Mouse (Mus musculus) left cerebral cortex, postnatal 25 days (tissue): ENCODE data around the gene Rims4. TPM values are rescaled to one million over a fixed set of nuclear protein-coding genes. Genes with fewer than 3 reads are reported as not detected.

Source experiments
- DNase-seq, 2 experiments: peaks; one replicate each; pipeline ENCODE4 v3.0.0; 2022; ENCODE audit warnings: low spot score in 2 of 2, mixed read lengths in 1 of 2
- intact Hi-C: fragments of 180-260 bp; cut with DNase I; formaldehyde crosslinking; loops from one replicate; pipeline ENCODE4 v1.15.1; 2025
- total RNA-seq, 2 experiments: library from RNA; stranded (reverse); gene quantifications; 2 replicates each; pipeline ENCODE4 v1.2.3; 2021

Gene Rims4
- total RNA-seq, 2 experiments from 2014 or later: 93.7 to 115 TPM

- DNase-seq: no peak
- intact Hi-C loops: no loop called here
Measured at GRCm38 (mm10) chr2:163814739-163815465, 103.6 kb downstream of the Rims4 start.

GRCm38 (mm10) chr2:163813077-163813476 is 105.4 kb downstream of the Rims4 start:
- DNase-seq: no peak
- intact Hi-C loops: no loop called here

Other genes starting within 250 kb of the Rims4 start
- 1 to 10 TPM; 1.1 to 1.2 TPM for gene Ada, start 168.4 kb downstream of the Rims4 start, total RNA-seq
- gene Ccn5, start 97.8 kb downstream of the Rims4 start, total RNA-seq: not detected
- gene Kcnk15, start 65.0 kb downstream of the Rims4 start, total RNA-seq: under 1 TPM; 0.23 to 0.25 TPM
- gene Ywhab, start 76.3 kb upstream of the Rims4 start, total RNA-seq: 100 to 1,000 TPM; 445 to 487 TPM
- gene Pabpc1l, start 106.8 kb upstream of the Rims4 start, total RNA-seq: under 1 TPM in 1 of 2 experiments, not detected in 1; 0.71 TPM
- gene Stk4, start 151.6 kb upstream of the Rims4 start, total RNA-seq: 10 to 100 TPM; 37.4 to 45.4 TPM
- 10 to 100 TPM; 62.5 to 65.0 TPM for gene Tomm34, start 152.5 kb upstream of the Rims4 start, total RNA-seq